Mouse (Mus musculus) neural tube, embryonic 11.5 days (tissue): Measurements from ENCODE around the gene Car12. TPM values are rescaled to one million over a fixed set of nuclear protein-coding genes. Genes with fewer than 3 reads are reported as not detected.

Source experiments
- ATAC-seq: fragments of 200-750 bp; cut with Nextera tagmentation; 2 replicates; pipeline ENCODE4 v1.8.0; 2017; ENCODE audit warnings: moderate number of reproducible peaks, mild to moderate bottlenecking, moderate TSS enrichment, moderate library complexity; ENCODE audit not compliant: insufficient read depth, low FRiP score, low TSS enrichment
- DNase-seq: peaks from one replicate; pipeline ENCODE4 v3.0.0-alpha.2; 2015; ENCODE audit warnings: low spot score
- H3K27ac ChIP-seq: fragments of 300-500 bp; sonication (generic); 2 replicates; pipeline ENCODE4 v1.5.1; 2014; ENCODE audit warnings: low read depth, mild to moderate bottlenecking, low read length
- H3K27me3 ChIP-seq: fragments of 300-500 bp; sonication (generic); 2 replicates; pipeline ENCODE4 v1.6.1; 2014; ENCODE audit warnings: mild to moderate bottlenecking, low read length, mixed read lengths; ENCODE audit not compliant: control insufficient read depth, insufficient read depth
- H3K36me3 ChIP-seq: fragments of 300-500 bp; sonication (generic); 2 replicates; pipeline ENCODE4 v1.6.1; 2014; ENCODE audit warnings: mild to moderate bottlenecking, low read length, moderate library complexity, mixed read lengths; ENCODE audit not compliant: control insufficient read depth, insufficient read depth
- H3K4me1 ChIP-seq: fragments of 300-500 bp; sonication (generic); 2 replicates; pipeline ENCODE4 v1.6.1; 2014; ENCODE audit warnings: low read length, mixed read lengths; ENCODE audit not compliant: control insufficient read depth, insufficient read depth
- H3K4me2 ChIP-seq: fragments of 300-500 bp; sonication (generic); 2 replicates; pipeline ENCODE4 v1.6.1; 2014; ENCODE audit warnings: low read depth, mild to moderate bottlenecking, moderate library complexity
- H3K4me3 ChIP-seq: fragments of 300-500 bp; sonication (generic); 2 replicates; pipeline ENCODE4 v1.5.1; 2014; ENCODE audit warnings: low read depth, low read length
- H3K9ac ChIP-seq: fragments of 300-500 bp; sonication (generic); 2 replicates; pipeline ENCODE4 v1.6.1; 2014; ENCODE audit warnings: mild to moderate bottlenecking, low read length
- H3K9me3 ChIP-seq: fragments of 300-500 bp; sonication (generic); 2 replicates; pipeline ENCODE4 v1.6.1; 2016; ENCODE audit warnings: low read length; ENCODE audit not compliant: control insufficient read depth
- WGBS: fragments of 180-500 bp; shearing (Covaris S2); extraction: QIAGEN DNeasy Blood & Tissue Kit; methylation state at CpG from one replicate; pipeline ENCODE4 v1.1.7; 2014; 5-methylcytosine and 5-hydroxymethylcytosine counted together
- polyA plus RNA-seq: library from polyadenylated mRNA; unstranded; fragments of >200 nt; fragmentation: Nextera tagmentation; extraction: Ambion mirVana; gene quantifications from 2 replicates; pipeline ENCODE4 v1.2.1, GENCODE M21; 2014

Car12 gene
- polyA plus RNA-seq, 1 experiment from 2014 or later, result 0.17 TPM

- Histone ChIP-seq H3K27me3 (no peaks in the 10 kb centered on the region), H3K4me2 (no peak overlapping the region), H3K27ac (no peak overlapping the region), H3K9ac (no peak overlapping the region), H3K4me1 (no peaks in the 10 kb centered on the region), H3K4me3 (no peak overlapping the region), H3K36me3 (no peaks in the 10 kb centered on the region), H3K9me3 (no peaks in the 10 kb centered on the region)
- no peak for DNase-seq
- 64% methylated on average over 6 of the region's 6 CpGs for WGBS
- ATAC-seq, result no peak
Measured at GRCm38 (mm10) chr9:66680102-66680501, 33.4 kb upstream of the Car12 start.

GRCm38 (mm10) chr9:66682822-66683221, 30.7 kb upstream of the Car12 start:
- no peaks in the 10 kb centered on the region for H3K36me3 ChIP-seq
- no peak for ATAC-seq
- no peak overlapping the region for H3K4me2 ChIP-seq
- no peak overlapping the region for H3K27ac ChIP-seq
- no peaks in the 10 kb centered on the region for H3K9me3 ChIP-seq
- no peak overlapping the region for H3K4me3 ChIP-seq
- no peak overlapping the region for H3K9ac ChIP-seq
- 89% methylated on average over 3 of the region's 3 CpGs for WGBS
- no peak for DNase-seq
- H3K4me1 ChIP-seq, result no peaks in the 10 kb centered on the region
- no peaks in the 10 kb centered on the region for H3K27me3 ChIP-seq

GRCm38 (mm10) chr9:66685730-66686129, 27.8 kb upstream of the Car12 start:
- Histone ChIP-seq H3K4me3 (no peak overlapping the region), H3K9ac (no peak overlapping the region), H3K27ac (no peak overlapping the region), H3K27me3 (no peaks in the 10 kb centered on the region), H3K4me2 (no peak overlapping the region), H3K36me3 (no peaks in the 10 kb centered on the region; the same call in 1 of the 2 replicates), H3K9me3 (no peaks in the 10 kb centered on the region), H3K4me1 (no peaks in the 10 kb centered on the region)
- no peak for DNase-seq
- ATAC-seq, result no peak
- WGBS, result 80% methylated on average over 6 of the region's 6 CpGs

DNA sequence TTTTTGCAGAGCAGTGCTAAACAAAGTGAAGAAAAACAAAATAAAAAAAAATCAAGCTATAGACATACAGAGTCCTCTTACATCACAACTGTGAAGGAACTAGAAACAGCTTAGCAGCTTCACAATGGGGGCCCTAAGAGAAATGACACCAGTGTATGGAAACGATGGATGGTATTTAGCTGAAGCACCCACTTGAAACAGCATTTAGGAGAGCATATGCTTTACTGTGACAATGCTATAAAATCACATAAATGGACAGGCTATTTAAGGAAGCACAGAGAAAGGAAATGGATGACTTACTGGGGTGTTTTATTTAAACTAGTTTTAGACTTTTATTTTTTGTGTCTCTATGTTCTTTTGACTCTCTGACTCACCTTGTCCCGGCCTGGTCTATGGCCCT, 25.8 kb upstream of the Car12 start:
- no peak overlapping the region for H3K27ac ChIP-seq
- ATAC-seq (no peak), DNase-seq (no peak)
- H3K36me3 ChIP-seq, result no peaks in the 10 kb centered on the region; the same call in 1 of the 2 replicates
- no peaks in the 10 kb centered on the region for H3K9me3 ChIP-seq
- no peak overlapping the region for H3K9ac ChIP-seq
- 91% methylated on average over 2 of the region's 2 CpGs for WGBS
- H3K4me3 ChIP-seq, result no peak overlapping the region
- H3K4me2 ChIP-seq, result no peak overlapping the region
- H3K27me3 ChIP-seq, result no peaks in the 10 kb centered on the region
- H3K4me1 ChIP-seq, result no peaks in the 10 kb centered on the region

GRCm38 (mm10) chr9:66691683-66692305, 21.7 kb upstream of the Car12 start:
- no peak for ATAC-seq
- no peak for DNase-seq
- Histone ChIP-seq H3K4me3 (no peak overlapping the region), H3K4me1 (no peaks in the 10 kb centered on the region), H3K9me3 (no peaks in the 10 kb centered on the region), H3K27ac (no peak overlapping the region), H3K27me3 (no peaks in the 10 kb centered on the region), H3K9ac (no peak overlapping the region), H3K4me2 (no peak overlapping the region), H3K36me3 (no peaks in the 10 kb centered on the region; the same call in 1 of the 2 replicates)
- WGBS, result 68% methylated on average over 4 of the region's 4 CpGs

GRCm38 (mm10) chr9:66697355-66698140, 15.9 kb upstream of the Car12 start:
- 85% methylated on average over 7 of the region's 7 CpGs for WGBS
- ATAC-seq, result no peak

DNA sequence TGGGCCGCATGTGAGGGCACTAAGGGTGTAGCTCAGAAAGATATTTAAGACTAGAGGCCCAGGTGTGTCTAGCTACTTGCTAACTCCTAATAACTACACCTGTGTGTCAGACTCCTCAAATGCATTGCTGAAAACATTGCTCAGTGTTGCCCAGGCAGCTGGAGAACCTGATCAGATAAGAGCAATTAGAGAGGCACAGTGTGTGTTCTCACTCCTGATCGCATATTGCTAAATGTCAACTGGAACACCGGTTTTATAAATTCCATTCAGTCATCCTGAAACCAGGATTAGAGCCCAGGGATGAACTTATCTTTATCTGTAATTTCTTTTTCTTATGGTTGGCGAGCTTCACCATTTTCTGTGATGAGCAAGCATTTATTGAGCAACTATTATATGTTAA, 13.7 kb upstream of the Car12 start:
- no peak for ATAC-seq
- 90% methylated on average over 4 of the region's 4 CpGs for WGBS
- H3K4me1 ChIP-seq, result no peaks in the 10 kb centered on the region

More at GRCm38 (mm10) chr9:66697355-66698140, 15.9 kb upstream of the Car12 start:
- Histone ChIP-seq H3K4me3 (no peak overlapping the region), H3K4me2 (no peak overlapping the region), H3K27me3 (no peaks in the 10 kb centered on the region), H3K36me3 (no peaks in the 10 kb centered on the region), H3K9ac (no peak overlapping the region), H3K27ac (no peak overlapping the region), H3K4me1 (no peaks in the 10 kb centered on the region), H3K9me3 (no peaks in the 10 kb centered on the region)
- DNase-seq, result no peak

DNA sequence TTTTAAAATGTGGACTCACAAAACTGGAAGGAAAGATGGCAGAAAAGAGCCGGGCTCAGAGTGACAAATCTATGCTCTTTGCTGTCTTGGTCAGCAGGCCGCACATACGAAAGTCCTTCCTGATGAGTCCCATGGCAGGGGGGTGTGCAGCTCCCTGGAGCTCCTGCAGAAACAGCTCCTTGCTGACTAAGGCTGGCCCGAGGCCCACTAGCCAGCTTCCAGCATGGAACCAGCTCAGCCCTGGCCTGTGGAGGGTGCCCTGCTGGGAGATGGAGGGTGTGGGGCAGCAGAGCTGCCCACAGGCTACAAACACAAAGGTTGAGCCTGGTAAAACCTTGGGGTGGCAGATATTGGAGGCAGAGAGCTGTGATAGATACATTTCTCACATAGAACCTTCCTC, 10.5 kb upstream of the Car12 start:
- DNase-seq (no peak), ATAC-seq (no peak)
- H3K27me3 ChIP-seq, result no peaks in the 10 kb centered on the region
- no peaks in the 10 kb centered on the region for H3K4me1 ChIP-seq
- no peak overlapping the region for H3K4me2 ChIP-seq
- no peaks in the 10 kb centered on the region for H3K9me3 ChIP-seq
- WGBS, result 80% methylated on average over 4 of the region's 4 CpGs
- no peak overlapping the region for H3K27ac ChIP-seq
- H3K4me3 ChIP-seq, result no peak overlapping the region
- H3K9ac ChIP-seq, result no peak overlapping the region
- H3K36me3 ChIP-seq, result no peaks in the 10 kb centered on the region

More for the DNA sequence above, 13.7 kb upstream of the Car12 start:
- Histone ChIP-seq H3K27me3 (no peaks in the 10 kb centered on the region), H3K27ac (no peak overlapping the region), H3K9ac (no peak overlapping the region), H3K9me3 (no peaks in the 10 kb centered on the region), H3K36me3 (no peaks in the 10 kb centered on the region), H3K4me3 (no peak overlapping the region), H3K4me2 (no peak overlapping the region)
- DNase-seq, result no peak

- Histone ChIP-seq H3K9ac (no peak overlapping the region), H3K9me3 (no peaks in the 10 kb centered on the region), H3K27me3 (no peaks in the 10 kb centered on the region), H3K36me3 (no peaks in the 10 kb centered on the region), H3K27ac (no peak overlapping the region), H3K4me2 (no peak overlapping the region), H3K4me1 (no peaks in the 10 kb centered on the region; the same call in 1 of the 2 replicates), H3K4me3 (no peak overlapping the region)
- no peak for ATAC-seq
- DNase-seq, result no peak
Measured at GRCm38 (mm10) chr9:66705354-66705753, 8.1 kb upstream of the Car12 start.
